Mouse (Mus musculus) bone marrow macrophage, adult 2 months (primary cell): ENCODE measurements around the gene Pip4k2c. TPM values are rescaled to one million over a fixed set of nuclear protein-coding genes. Genes with fewer than 3 reads are reported as not detected.
A peak's percentile ranks its signal among the peaks of the same experiment; 100 is the strongest.

ENCODE experiments used
- H3K27ac ChIP-seq: 2 replicates; pipeline ENCODE4 v1.5.1; 2012; ENCODE audit warnings: low read depth, low read length; ENCODE audit not compliant: insufficient read depth
- H3K4me1 ChIP-seq: 2 replicates; pipeline ENCODE4 v1.6.1; 2012; ENCODE audit warnings: low read length; ENCODE audit not compliant: control insufficient read depth, insufficient read depth
- H3K4me3 ChIP-seq: 2 replicates; pipeline ENCODE4 v1.5.1; 2012; ENCODE audit warnings: mild to moderate bottlenecking, low read length, moderate library complexity; ENCODE audit not compliant: insufficient read depth
- CTCF ChIP-seq: IDR thresholded peaks from 2 replicates; pipeline ENCODE4 v1.5.1; 2012; ENCODE audit warnings: low read depth, mild to moderate bottlenecking, low read length, moderate library complexity
- POLR2A ChIP-seq: IDR thresholded peaks from 2 replicates; pipeline ENCODE4 v1.6.1; 2012; ENCODE audit warnings: mild to moderate bottlenecking, low read depth, low read length, borderline replicate concordance
- polyA plus RNA-seq: library from polyadenylated mRNA; stranded (reverse); fragments of >200 nt; gene quantifications from 2 replicates; pipeline ENCODE4 v1.2.4, GENCODE M21; 2012; ENCODE audit not compliant: missing spikeins, insufficient read depth, insufficient read length

The Pip4k2c gene
- polyA plus RNA-seq, 1 experiment: 34.5 TPM

DNA sequence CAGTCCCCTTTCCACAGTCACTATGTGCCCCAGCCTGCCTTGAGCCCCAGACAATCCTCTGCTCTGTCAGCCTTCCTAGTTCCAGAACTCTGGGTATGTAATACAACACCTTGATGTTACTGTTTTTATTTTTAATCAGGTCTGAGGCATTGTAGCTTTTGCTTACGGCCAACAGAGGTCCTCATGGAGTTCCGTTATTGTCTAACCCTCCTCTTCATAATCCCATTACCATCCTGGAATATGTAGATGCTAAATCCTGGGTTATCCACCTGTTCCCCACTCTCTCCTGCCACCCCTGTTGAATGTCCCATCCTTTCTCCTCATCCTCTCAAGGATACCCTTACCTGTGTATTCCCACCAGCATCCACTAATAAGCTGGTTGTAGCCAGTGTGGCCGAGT is 35.2 kb downstream of the Pip4k2c start:
- no peak overlapping the region for H3K27ac ChIP-seq
- H3K4me1 ChIP-seq: peaks cover 8% of the 10 kb centered on the region; the same call in 1 of the 2 replicates
- no peak overlapping the region for H3K4me3 ChIP-seq
- TF ChIP-seq POLR2A (no peak), CTCF (no peak)

DNA sequence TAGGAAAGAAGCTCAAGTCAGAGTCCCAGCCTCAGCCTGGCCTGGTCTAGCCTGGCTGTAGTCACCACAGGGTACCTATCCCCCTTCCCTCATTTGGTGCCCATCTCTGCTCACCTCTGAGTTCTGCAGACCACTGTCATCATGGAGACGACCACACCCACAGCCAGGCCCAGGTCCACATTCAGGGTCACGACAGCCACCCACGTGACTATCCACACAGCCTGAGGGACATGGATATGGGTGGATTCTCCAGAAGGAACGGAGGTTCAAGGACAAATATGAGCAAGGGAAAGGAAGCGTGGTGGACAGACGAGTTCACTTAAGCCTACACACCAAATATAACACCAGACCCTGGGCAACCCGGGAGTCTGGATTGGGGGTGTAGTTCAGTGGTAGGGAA is 37.2 kb downstream of the Pip4k2c start:
- Histone ChIP-seq H3K4me1 (peaks cover 8% of the 10 kb centered on the region; the same call in 1 of the 2 replicates), H3K4me3 (no peak overlapping the region), H3K27ac (no peak overlapping the region)
- TF ChIP-seq POLR2A (no peak), CTCF (no peak)

DNA sequence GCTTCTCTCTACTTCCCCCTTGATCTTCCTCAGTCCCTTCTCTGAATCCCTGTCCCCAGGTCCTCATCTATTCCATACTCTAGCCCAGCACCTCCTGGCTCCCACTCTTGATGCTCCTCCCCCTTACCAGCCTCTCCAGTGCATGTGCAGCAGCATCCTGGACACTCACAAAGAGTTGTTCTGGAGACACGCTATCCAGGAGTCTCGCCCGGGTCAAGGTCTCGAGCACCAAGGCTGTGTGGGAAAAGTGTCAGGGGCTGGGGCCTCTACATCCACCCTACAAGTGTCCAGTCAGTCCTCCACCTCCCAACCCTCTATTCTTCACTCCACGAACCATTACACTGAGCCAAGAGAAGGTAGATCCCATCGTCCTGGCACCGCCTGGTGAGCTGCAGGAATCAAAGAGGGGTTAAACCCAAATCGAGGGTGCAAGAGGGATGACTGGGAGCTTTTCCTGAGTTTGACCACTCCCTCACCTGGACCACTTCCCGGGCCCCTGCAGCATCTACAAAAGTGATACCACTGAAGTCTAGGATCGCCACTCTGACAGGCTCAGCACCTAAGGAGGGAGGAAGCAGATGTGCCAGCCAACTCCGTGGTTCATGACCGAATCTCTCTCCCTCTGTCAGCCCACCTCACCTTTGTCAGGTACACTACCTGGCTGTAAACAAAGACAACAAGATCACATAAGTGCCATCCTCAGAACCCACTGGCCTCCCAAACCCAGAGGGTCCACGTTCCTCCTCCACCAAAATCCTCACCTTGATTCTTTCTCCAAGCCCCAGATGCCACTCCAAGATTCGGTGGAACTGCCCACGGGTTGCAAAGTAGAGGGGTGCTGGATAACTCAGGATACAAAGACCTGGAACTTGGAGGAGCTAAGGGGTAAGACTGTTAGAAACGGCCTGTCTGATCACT is 38.0 kb downstream of the Pip4k2c start:
- H3K4me1 ChIP-seq: peaks cover 5% of the 10 kb centered on the region; the same call in 1 of the 2 replicates
- H3K27ac ChIP-seq: no peak overlapping the region
- TF ChIP-seq CTCF (no peak), POLR2A (no peak)
- H3K4me3 ChIP-seq: no peak overlapping the region

DNA sequence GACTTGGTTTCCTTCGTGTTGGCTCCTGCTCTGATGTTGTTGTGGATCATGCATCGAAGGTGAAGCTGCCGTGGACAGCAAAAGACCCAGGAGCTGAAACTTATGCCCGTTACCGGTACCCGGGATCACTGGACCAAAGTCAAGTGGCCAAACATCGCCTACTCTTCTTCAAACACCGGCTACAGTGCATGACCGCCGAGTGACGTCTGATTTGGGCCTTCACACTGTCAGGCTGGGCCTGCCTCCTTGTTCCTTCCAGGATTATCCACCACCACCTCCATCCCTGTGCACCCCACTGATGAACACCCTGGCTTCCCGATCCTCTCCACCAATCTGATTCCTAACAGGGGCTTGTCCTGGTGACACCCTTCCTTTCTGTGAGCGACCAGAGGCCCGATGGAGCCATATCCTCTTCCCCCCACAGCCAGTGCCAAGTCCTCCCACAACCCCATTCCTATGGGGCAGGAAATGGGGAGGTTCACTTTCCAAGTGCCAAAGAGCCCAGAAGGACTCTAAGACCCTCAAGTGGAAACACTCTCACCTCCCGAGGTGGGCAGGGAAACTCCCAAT is 39.7 kb downstream of the Pip4k2c start:
- TF ChIP-seq POLR2A (no peak), CTCF (no peak)
- peaks cover 7% of the 10 kb centered on the region for H3K4me1 ChIP-seq
- no peak overlapping the region for H3K4me3 ChIP-seq
- no peak overlapping the region for H3K27ac ChIP-seq

DNA sequence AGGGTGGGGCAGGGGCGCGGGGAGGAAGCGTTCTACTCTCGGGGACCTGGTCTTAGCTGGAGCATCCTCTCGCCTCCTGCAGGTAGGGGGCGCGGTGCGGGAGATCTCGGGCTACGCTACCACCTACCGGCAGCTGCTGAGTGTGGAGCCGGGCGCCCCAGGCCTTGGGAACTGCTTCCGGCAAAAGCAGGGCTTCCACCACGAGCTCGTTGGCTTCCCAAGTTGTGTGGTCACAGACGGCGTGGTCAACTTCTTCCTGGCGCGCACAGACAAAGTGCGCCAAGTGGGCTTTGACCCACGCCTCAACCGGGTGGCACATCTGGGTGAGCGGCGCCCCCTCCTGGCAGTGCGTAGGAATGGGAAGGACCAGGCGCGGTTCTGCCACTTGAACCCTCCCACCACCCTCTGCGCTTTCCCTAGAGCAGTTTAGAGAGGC is 40.5 kb downstream of the Pip4k2c start:
- TF ChIP-seq CTCF (peak; percentile 85), POLR2A (no peak)
- Histone ChIP-seq H3K4me1 (peaks cover 7% of the 10 kb centered on the region), H3K4me3 (no peak overlapping the region), H3K27ac (no peak overlapping the region)

DNA sequence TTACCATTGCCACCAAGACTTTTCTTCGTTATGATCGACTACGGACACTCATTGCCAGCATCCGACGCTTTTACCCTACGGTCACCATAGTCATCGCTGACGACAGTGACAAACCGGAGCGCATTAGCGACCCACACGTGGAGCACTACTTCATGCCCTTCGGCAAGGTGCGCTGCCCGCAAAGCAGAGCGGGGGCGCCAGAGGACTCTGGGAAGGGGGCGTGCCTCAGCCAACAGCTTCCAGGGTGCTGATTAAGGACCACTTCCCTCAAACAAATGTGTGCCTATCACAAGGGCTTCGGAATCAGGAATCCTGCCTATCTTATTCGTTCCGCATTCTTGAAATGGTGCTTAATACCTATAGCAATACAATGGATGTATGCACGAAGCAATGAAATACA is 41.4 kb downstream of the Pip4k2c start:
- no peak overlapping the region for H3K27ac ChIP-seq
- TF ChIP-seq POLR2A: no peak
- TF ChIP-seq CTCF: no peak
- peaks cover 7% of the 10 kb centered on the region for H3K4me1 ChIP-seq
- H3K4me3 ChIP-seq: no peak overlapping the region

DNA sequence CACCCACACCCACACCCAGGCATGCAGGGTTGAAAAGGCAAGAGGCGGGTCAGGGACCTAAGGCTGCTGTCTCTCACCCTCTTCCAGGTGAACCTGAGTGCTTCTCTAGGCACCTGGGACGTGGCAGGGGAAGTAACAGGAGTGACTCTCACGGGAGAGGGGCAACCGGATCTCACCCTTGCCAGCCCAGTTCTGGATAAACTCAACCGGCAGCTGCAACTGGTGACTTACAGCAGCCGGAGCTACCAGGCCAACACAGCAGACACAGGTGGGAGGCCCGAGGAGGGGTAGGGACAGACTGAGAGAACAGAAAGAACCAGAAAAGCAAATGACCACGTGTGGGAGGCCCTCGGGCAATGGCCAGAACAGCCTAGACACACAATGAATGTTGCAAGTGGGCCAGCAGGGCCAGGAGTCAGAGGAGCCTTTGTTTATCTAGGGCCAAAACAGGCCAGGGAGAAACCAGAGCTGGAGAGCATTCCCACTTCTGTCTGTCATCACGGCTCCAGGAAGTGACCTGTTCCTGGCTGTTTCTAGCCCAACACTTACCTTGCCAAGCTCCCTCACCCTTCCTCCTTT is 43.7 kb downstream of the Pip4k2c start:
- Histone ChIP-seq H3K4me1 (peaks cover 15% of the 10 kb centered on the region), H3K27ac (no peak overlapping the region), H3K4me3 (peak overlapping the region; percentile 94)
- TF ChIP-seq POLR2A: no peak
- TF ChIP-seq CTCF: no peak

DNA sequence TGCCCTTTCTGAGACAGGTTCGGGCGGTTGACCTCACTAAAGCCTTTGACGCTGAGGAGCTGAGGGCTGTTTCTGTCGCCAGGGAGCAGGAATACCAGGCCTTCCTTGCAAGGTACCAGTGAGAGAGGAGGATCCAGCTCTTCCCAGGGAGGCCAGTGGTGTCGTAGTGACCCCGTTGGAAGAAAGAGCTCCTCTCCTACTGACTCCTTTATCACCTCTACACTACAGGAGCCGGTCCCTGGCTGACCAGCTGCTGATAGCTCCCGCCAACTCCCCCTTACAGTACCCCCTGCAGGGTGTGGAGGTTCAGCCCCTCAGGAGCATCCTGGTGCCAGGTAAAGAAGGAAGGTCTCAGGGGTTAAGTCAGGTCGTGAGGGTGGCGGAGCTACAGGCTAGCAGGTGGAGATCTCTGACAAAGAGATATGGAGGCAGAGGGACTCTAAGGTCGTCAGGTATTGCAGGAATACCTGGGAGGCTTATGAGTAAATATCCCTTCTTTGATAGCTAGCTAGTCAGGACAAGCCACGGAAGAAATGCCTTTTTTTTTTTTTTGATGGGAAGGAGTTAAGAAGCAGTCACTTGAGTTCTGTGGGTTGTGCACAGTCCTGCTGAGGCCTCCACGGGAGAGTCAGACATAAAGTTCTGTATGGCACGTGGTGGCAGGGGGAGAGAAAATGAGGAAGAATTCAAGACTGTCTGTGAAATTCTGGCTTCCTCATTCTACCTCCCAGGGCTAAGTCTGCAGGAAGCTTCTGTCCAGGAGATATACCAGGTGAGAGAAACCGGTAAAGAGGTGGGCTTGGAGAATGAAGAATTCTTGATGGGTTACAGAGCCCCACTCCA is 44.4 kb downstream of the Pip4k2c start:
- H3K27ac ChIP-seq: peak overlapping the region; percentile 91
- H3K4me3 ChIP-seq: peak overlapping the region; percentile 94
- peaks cover 18% of the 10 kb centered on the region for H3K4me1 ChIP-seq
- TF ChIP-seq POLR2A (no peak), CTCF (no peak)

DNA sequence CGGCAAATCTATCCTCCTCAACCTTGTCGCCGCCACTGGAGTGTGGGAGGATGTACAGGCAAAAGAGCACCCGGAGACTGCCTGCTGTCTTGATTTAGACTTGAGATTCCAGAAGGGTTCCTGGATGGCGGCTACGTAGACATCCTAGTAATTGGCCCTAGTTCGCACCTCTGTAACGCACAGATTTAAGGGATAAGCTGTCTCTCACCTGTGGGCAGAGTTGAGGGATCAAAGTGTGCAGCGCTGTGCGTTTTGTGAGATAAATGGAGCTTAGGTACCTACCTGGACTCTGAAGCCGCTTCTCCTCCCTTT is 45.0 kb downstream of the Pip4k2c start:
- peak overlapping the region; percentile 94 for H3K4me3 ChIP-seq
- TF ChIP-seq CTCF: no peak
- no peak for TF ChIP-seq POLR2A
- peak overlapping the region; percentile 91 for H3K27ac ChIP-seq
- peaks cover 18% of the 10 kb centered on the region for H3K4me1 ChIP-seq
